Mouse (Mus musculus) heart, embryonic 10.5 days (tissue): ENCODE measurements around the gene Cep63. TPM values are rescaled to one million over a fixed set of nuclear protein-coding genes. Genes with fewer than 3 reads are reported as not detected.

Source experiments
- DNase-seq: peaks from one replicate; pipeline ENCODE4 v3.0.0-alpha.2; 2017; ENCODE audit warnings: low spot score
- H3K27ac ChIP-seq: fragments of 300-500 bp; sonication (generic); 2 replicates; pipeline ENCODE4 v1.5.1; 2016; ENCODE audit warnings: mild to moderate bottlenecking
- H3K27me3 ChIP-seq: fragments of 300-500 bp; sonication (generic); 2 replicates; pipeline ENCODE4 v1.6.1; 2016; ENCODE audit warnings: mild to moderate bottlenecking; ENCODE audit not compliant: poor library complexity, insufficient read depth, severe bottlenecking
- H3K36me3 ChIP-seq: fragments of 300-500 bp; sonication (generic); 2 replicates; pipeline ENCODE4 v1.6.1; 2016; ENCODE audit warnings: mild to moderate bottlenecking, moderate library complexity
- H3K4me1 ChIP-seq: fragments of 300-500 bp; sonication (generic); 2 replicates; pipeline ENCODE4 v1.6.1; 2016; ENCODE audit warnings: mild to moderate bottlenecking
- H3K4me3 ChIP-seq: fragments of 300-500 bp; sonication (generic); 2 replicates; pipeline ENCODE4 v1.5.1; 2016; ENCODE audit warnings: mild to moderate bottlenecking, moderate library complexity
- H3K9me3 ChIP-seq: fragments of 300-500 bp; sonication (generic); 2 replicates; pipeline ENCODE4 v1.6.1; 2016; ENCODE audit warnings: mild to moderate bottlenecking, moderate library complexity
- WGBS: fragments of 180-500 bp; shearing (Covaris S2); methylation state at CpG from one replicate; pipeline ENCODE4 v1.1.7; 2016; 5-methylcytosine and 5-hydroxymethylcytosine counted together
- polyA plus RNA-seq: library from polyadenylated mRNA; unstranded; fragments of >200 nt; fragmentation: Nextera tagmentation; extraction: Ambion mirVana; gene quantifications from 2 replicates; pipeline ENCODE4 v1.2.1, GENCODE M21; 2016

Gene Cep63
- polyA plus RNA-seq, 1 experiment from 2014 or later: 53.4 TPM

- no peak for DNase-seq
- no peaks in the 10 kb centered on the region for H3K36me3 ChIP-seq
- H3K27me3 ChIP-seq: no peaks in the 10 kb centered on the region
- peak overlapping the region; percentile 44; the same call in 1 of the 2 replicates for H3K4me3 ChIP-seq
- H3K4me1 ChIP-seq: peaks cover 46% of the 10 kb centered on the region
- H3K9me3 ChIP-seq: no peaks in the 10 kb centered on the region
- peak overlapping the region; percentile 88 for H3K27ac ChIP-seq
- 29% methylated on average over 8 of the region's 8 CpGs for WGBS
Measured at GRCm38 (mm10) chr9:102643071-102643485, 16.7 kb upstream of the Cep63 start.

GRCm38 (mm10) chr9:102641531-102641930, 15.2 kb upstream of the Cep63 start:
- no peaks in the 10 kb centered on the region for H3K36me3 ChIP-seq
- DNase-seq: no peak
- 0 out of 2 replicates have a peak overlapping the region, but pooled peaks have one; percentile 88 for H3K27ac ChIP-seq
- WGBS: 54% methylated on average over 6 of the region's 6 CpGs
- H3K4me1 ChIP-seq: peaks cover 54% of the 10 kb centered on the region
- no peaks in the 10 kb centered on the region for H3K27me3 ChIP-seq
- H3K9me3 ChIP-seq: no peaks in the 10 kb centered on the region
- no peak overlapping the region for H3K4me3 ChIP-seq

GRCm38 (mm10) chr9:102639510-102639909, 13.2 kb upstream of the Cep63 start:
- H3K4me1 ChIP-seq: peaks cover 51% of the 10 kb centered on the region
- H3K27ac ChIP-seq: no peak overlapping the region
- no peak overlapping the region for H3K4me3 ChIP-seq
- no peaks in the 10 kb centered on the region for H3K27me3 ChIP-seq
- WGBS: 66% methylated on average over 8 of the region's 8 CpGs
- no peaks in the 10 kb centered on the region for H3K9me3 ChIP-seq
- DNase-seq: no peak
- no peaks in the 10 kb centered on the region for H3K36me3 ChIP-seq

- no peaks in the 10 kb centered on the region for H3K27me3 ChIP-seq
- no peak for DNase-seq
- no peaks in the 10 kb centered on the region; the same call in 1 of the 2 replicates for H3K36me3 ChIP-seq
- H3K4me3 ChIP-seq: no peak overlapping the region
- H3K9me3 ChIP-seq: no peaks in the 10 kb centered on the region
- WGBS: 71% methylated on average over 7 of the region's 7 CpGs
- peaks cover 51% of the 10 kb centered on the region for H3K4me1 ChIP-seq
- no peak overlapping the region; the same call in 1 of the 2 replicates for H3K27ac ChIP-seq
Measured at GRCm38 (mm10) chr9:102638963-102639362, 12.6 kb upstream of the Cep63 start.

- H3K9me3 ChIP-seq: no peaks in the 10 kb centered on the region
- H3K27ac ChIP-seq: peak overlapping the region; percentile 60; the same call in 1 of the 2 replicates
- H3K4me3 ChIP-seq: no peak overlapping the region
- WGBS: 61% methylated on average over 4 of the region's 4 CpGs
- H3K4me1 ChIP-seq: peaks cover 40% of the 10 kb centered on the region
- no peak for DNase-seq
- H3K27me3 ChIP-seq: no peaks in the 10 kb centered on the region
- peaks cover under 1% of the 10 kb centered on the region for H3K36me3 ChIP-seq
Measured at GRCm38 (mm10) chr9:102637115-102637514, 10.8 kb upstream of the Cep63 start.

GRCm38 (mm10) chr9:102636553-102636952, 10.2 kb upstream of the Cep63 start:
- no peaks in the 10 kb centered on the region for H3K9me3 ChIP-seq
- peaks cover 3% of the 10 kb centered on the region for H3K36me3 ChIP-seq
- H3K4me1 ChIP-seq: peaks cover 36% of the 10 kb centered on the region
- H3K27ac ChIP-seq: peak overlapping the region; percentile 60; the same call in 1 of the 2 replicates
- no peaks in the 10 kb centered on the region for H3K27me3 ChIP-seq
- H3K4me3 ChIP-seq: no peak overlapping the region
- DNase-seq: no peak
- WGBS: 7% methylated on average over 4 of the region's 4 CpGs

- Histone ChIP-seq H3K27ac (no peak overlapping the region; the same call in 1 of the 2 replicates), H3K36me3 (peaks cover 10% of the 10 kb centered on the region), H3K27me3 (no peaks in the 10 kb centered on the region), H3K4me1 (peaks cover 33% of the 10 kb centered on the region), H3K4me3 (no peak overlapping the region), H3K9me3 (no peaks in the 10 kb centered on the region)
- DNase-seq: no peak
- WGBS: 44% methylated on average over 8 of the region's 8 CpGs
Measured at GRCm38 (mm10) chr9:102634453-102634852, 8.1 kb upstream of the Cep63 start.

GRCm38 (mm10) chr9:102632923-102633537, 6.7 kb upstream of the Cep63 start:
- H3K4me3 ChIP-seq: no peak overlapping the region
- peak overlapping the region; percentile 56; the same call in 1 of the 2 replicates for H3K27ac ChIP-seq
- no peaks in the 10 kb centered on the region for H3K27me3 ChIP-seq
- no peaks in the 10 kb centered on the region for H3K9me3 ChIP-seq
- DNase-seq: no peak
- H3K36me3 ChIP-seq: peaks cover 10% of the 10 kb centered on the region
- H3K4me1 ChIP-seq: peaks cover 26% of the 10 kb centered on the region
- 54% methylated on average over 1 of the region's 1 CpGs for WGBS

GRCm38 (mm10) chr9:102632173-102632572, 5.8 kb upstream of the Cep63 start:
- Histone ChIP-seq H3K4me3 (no peak overlapping the region), H3K36me3 (peaks cover 10% of the 10 kb centered on the region), H3K27ac (no peak overlapping the region), H3K27me3 (no peaks in the 10 kb centered on the region), H3K4me1 (peaks cover 33% of the 10 kb centered on the region), H3K9me3 (no peaks in the 10 kb centered on the region)
- DNase-seq: no peak
- WGBS: 94% methylated on average over 4 of the region's 4 CpGs

- Histone ChIP-seq H3K27ac (no peak overlapping the region), H3K4me3 (no peak overlapping the region), H3K27me3 (no peaks in the 10 kb centered on the region), H3K4me1 (peaks cover 31% of the 10 kb centered on the region), H3K36me3 (peaks cover 10% of the 10 kb centered on the region), H3K9me3 (no peaks in the 10 kb centered on the region)
- 53% methylated on average over 2 of the region's 2 CpGs for WGBS
- no peak for DNase-seq
Measured at GRCm38 (mm10) chr9:102631589-102632147, 5.3 kb upstream of the Cep63 start.

- Histone ChIP-seq H3K4me3 (no peak overlapping the region), H3K27ac (no peak overlapping the region), H3K9me3 (no peaks in the 10 kb centered on the region), H3K27me3 (no peaks in the 10 kb centered on the region), H3K4me1 (peaks cover 24% of the 10 kb centered on the region), H3K36me3 (peaks cover 10% of the 10 kb centered on the region)
- WGBS: 46% methylated on average over 7 of the region's 7 CpGs
- DNase-seq: no peak
Measured at GRCm38 (mm10) chr9:102629052-102629451, 2.7 kb upstream of the Cep63 start.

GRCm38 (mm10) chr9:102627442-102627841, 1.1 kb upstream of the Cep63 start:
- peaks cover 17% of the 10 kb centered on the region for H3K4me1 ChIP-seq
- H3K4me3 ChIP-seq: peak overlapping the region; percentile 95
- H3K27ac ChIP-seq: peak overlapping the region; percentile 99
- no peak for DNase-seq
- no peaks in the 10 kb centered on the region for H3K27me3 ChIP-seq
- H3K36me3 ChIP-seq: peaks cover 10% of the 10 kb centered on the region; the same call in 1 of the 2 replicates
- 82% methylated on average over 7 of the region's 7 CpGs for WGBS
- no peaks in the 10 kb centered on the region for H3K9me3 ChIP-seq

- Histone ChIP-seq H3K4me1 (peaks cover 17% of the 10 kb centered on the region), H3K27me3 (no peaks in the 10 kb centered on the region), H3K27ac (peak overlapping the region; percentile 99), H3K9me3 (no peaks in the 10 kb centered on the region), H3K36me3 (peaks cover 6% of the 10 kb centered on the region; the same call in 1 of the 2 replicates), H3K4me3 (peak overlapping the region; percentile 95)
- DNase-seq: no peak
- WGBS: under 1% methylated on average over 9 of the region's 9 CpGs
Measured at GRCm38 (mm10) chr9:102626839-102627225, 498 bp upstream of the Cep63 start.
